Mouse (Mus musculus) heart, adult 2 months (tissue): ENCODE measurements around the gene Tnfrsf1a.

Source experiments
- CTCF ChIP-seq: fragments of 200-600 bp; IDR thresholded peaks from 2 replicates; pipeline ENCODE4 v1.8.1; 2022; ENCODE audit warnings: antibody characterized with exemption, mild to moderate bottlenecking, moderate library complexity
- POLR2A ChIP-seq: fragments of 200-500 bp; IDR thresholded peaks from 2 replicates; pipeline ENCODE4 v1.6.1; 2011; ENCODE audit warnings: mild to moderate bottlenecking, low read depth, low read length, control low read depth; ENCODE audit not compliant: insufficient read depth

DNA sequence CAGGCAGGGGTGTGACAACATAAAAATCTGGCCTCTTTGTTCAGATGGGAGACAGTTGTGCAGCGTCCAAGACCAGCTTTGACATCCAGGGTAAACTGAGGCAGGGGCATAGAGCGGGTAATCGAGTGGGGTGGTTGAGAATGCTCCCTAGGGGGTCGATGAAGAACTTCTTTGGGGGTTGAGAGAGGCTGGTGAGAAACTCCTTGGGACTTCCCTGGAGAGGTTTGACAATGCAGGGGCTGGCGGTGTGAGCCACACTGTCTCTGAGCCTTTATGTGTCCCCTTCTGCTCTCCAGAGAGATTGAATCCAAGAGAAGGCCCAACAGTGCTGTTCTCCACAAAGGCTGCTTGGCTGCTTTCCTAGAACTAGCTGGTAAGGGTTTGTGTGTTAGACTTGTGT lies 40.7 kb downstream of the Tnfrsf1a start:
- TF ChIP-seq POLR2A (no peak), CTCF (no peak)
